Mouse (Mus musculus): Measurements from ENCODE around the gene Nppb. TPM values are rescaled to one million over a fixed set of nuclear protein-coding genes. Genes with fewer than 3 reads are reported as not detected.
A peak's percentile ranks its signal among the peaks of the same experiment; 100 is the strongest.

Gene Nppb
- total RNA-seq (2014; fragmentation: Nextera tagmentation), result not detected in 2 replicates
- total RNA-seq (2017), result not detected in 2 replicates

GRCm38 (mm10) chr4:147985205-147986132, at the start of gene Nppb:
Gene Nppb (plus strand): TSS chr4:147985788.
- ATAC-seq (replicated peaks; ENCODE audit: poor library complexity, severe bottlenecking), result peak; percentile 90

GRCm38 (mm10) chr4:147935904-147936303, 49.7 kb upstream of the Nppb start:
- ATAC-seq (replicated peaks; ENCODE audit: poor library complexity, severe bottlenecking), result no peak

GRCm38 (mm10) chr4:147936331-147936954, 49.1 kb upstream of the Nppb start, which contains the start of gene Plod1:
Gene Plod1 (minus strand): TSS chr4:147936767.
- ATAC-seq (replicated peaks; ENCODE audit: poor library complexity, severe bottlenecking), result peak; percentile 57

GRCm38 (mm10) chr4:147937021-147937420, 48.6 kb upstream of the Nppb start:
- ATAC-seq (replicated peaks; ENCODE audit: poor library complexity, severe bottlenecking), result no peak

GRCm38 (mm10) chr4:147937486-147937885, 48.1 kb upstream of the Nppb start:
- no peak for ATAC-seq (replicated peaks; ENCODE audit: poor library complexity, severe bottlenecking)

GRCm38 (mm10) chr4:147938148-147939096, 47.2 kb upstream of the Nppb start:
- 0 out of 2 replicates have a peak, but pooled peaks have one; percentile 3 for ATAC-seq (replicated peaks; ENCODE audit: poor library complexity, severe bottlenecking)

GRCm38 (mm10) chr4:147940111-147940510, 45.5 kb upstream of the Nppb start:
- ATAC-seq (replicated peaks; ENCODE audit: poor library complexity, severe bottlenecking), result no peak

GRCm38 (mm10) chr4:147940576-147941044, 45.0 kb upstream of the Nppb start, which contains the start of gene 2510039O18Rik:
Gene 2510039O18Rik (plus strand): TSS chr4:147940895.
- peak; percentile 74 for ATAC-seq (replicated peaks; ENCODE audit: poor library complexity, severe bottlenecking)

- ATAC-seq (replicated peaks; ENCODE audit: poor library complexity, severe bottlenecking), result peak; percentile 10
These were observed 44.3 kb upstream of the Nppb start for GRCm38 (mm10) chr4:147941045-147942020.

- ATAC-seq (replicated peaks; ENCODE audit: poor library complexity, severe bottlenecking), result no peak
These were observed 42.6 kb upstream of the Nppb start for GRCm38 (mm10) chr4:147943005-147943404.

GRCm38 (mm10) chr4:147947511-147947910, 38.1 kb upstream of the Nppb start:
- ATAC-seq (replicated peaks; ENCODE audit: poor library complexity, severe bottlenecking), result no peak

GRCm38 (mm10) chr4:147953590-147953989, 32.0 kb upstream of the Nppb start:
- peak; percentile 92 for ATAC-seq (replicated peaks; ENCODE audit: poor library complexity, severe bottlenecking)

- ATAC-seq (replicated peaks; ENCODE audit: poor library complexity, severe bottlenecking), result peak; percentile 58
These were observed 28.4 kb upstream of the Nppb start for GRCm38 (mm10) chr4:147957141-147957540.

GRCm38 (mm10) chr4:147959881-147960831, 25.4 kb upstream of the Nppb start:
- ATAC-seq (replicated peaks; ENCODE audit: poor library complexity, severe bottlenecking), result peak; percentile 96

- ATAC-seq (replicated peaks; ENCODE audit: poor library complexity, severe bottlenecking), result no peak
These were observed 22.8 kb upstream of the Nppb start for GRCm38 (mm10) chr4:147962781-147963180.

- no peak for ATAC-seq (replicated peaks; ENCODE audit: poor library complexity, severe bottlenecking)
These were observed 22.0 kb upstream of the Nppb start for GRCm38 (mm10) chr4:147963623-147964022.

- ATAC-seq (replicated peaks; ENCODE audit: poor library complexity, severe bottlenecking), result no peak
These were observed 19.9 kb upstream of the Nppb start for GRCm38 (mm10) chr4:147965712-147966111.

- ATAC-seq (replicated peaks; ENCODE audit: poor library complexity, severe bottlenecking), result no peak
These were observed 16.8 kb upstream of the Nppb start for GRCm38 (mm10) chr4:147968816-147969215.
